Mouse (Mus musculus) liver, postnatal 0 days (tissue): ENCODE measurements around the gene Cutal.
A peak's percentile ranks its signal among the peaks of the same experiment; 100 is the strongest.

ENCODE experiments used
- CTCF ChIP-seq: sonication (generic); IDR thresholded peaks from 2 replicates; pipeline ENCODE4 v1.5.1; 2016; ENCODE audit warnings: antibody characterized with exemption, low read depth
- EP300 ChIP-seq: IDR thresholded peaks from 2 replicates; pipeline ENCODE4 v1.6.1; 2016; ENCODE audit warnings: antibody characterized with exemption, low read depth, mild to moderate bottlenecking

DNA sequence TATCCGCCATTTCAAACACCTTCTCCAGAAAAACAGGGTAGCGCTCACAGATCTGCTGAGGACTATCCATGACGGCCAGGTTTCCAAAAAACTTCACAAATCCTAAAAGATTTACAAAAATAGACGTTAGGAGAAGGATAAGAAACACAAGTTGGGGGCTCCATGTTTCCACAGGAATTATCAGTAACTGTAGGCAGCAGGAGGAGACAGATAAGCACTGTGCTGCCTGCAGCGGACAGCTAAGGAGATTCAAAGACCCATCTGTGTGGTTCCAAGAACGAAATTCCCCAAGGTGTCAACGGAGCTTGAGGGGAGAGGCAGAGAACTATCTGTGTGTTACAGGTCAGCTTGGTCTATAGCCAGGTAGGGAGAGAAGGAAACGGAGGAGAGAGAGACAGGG is 16.5 kb upstream of the Cutal start:
- TF ChIP-seq CTCF (no peak), EP300 (0 out of 2 replicates have a peak, but pooled peaks have one; percentile 31)
